Mouse (Mus musculus): ENCODE measurements at regions not wholly inside any gene's neighbourhood (a gene's known extent, or its start where the extent isn't known, plus 50 kb on each side); places are given as distances from the start of the nearest gene placed in this dataset.

DNA sequence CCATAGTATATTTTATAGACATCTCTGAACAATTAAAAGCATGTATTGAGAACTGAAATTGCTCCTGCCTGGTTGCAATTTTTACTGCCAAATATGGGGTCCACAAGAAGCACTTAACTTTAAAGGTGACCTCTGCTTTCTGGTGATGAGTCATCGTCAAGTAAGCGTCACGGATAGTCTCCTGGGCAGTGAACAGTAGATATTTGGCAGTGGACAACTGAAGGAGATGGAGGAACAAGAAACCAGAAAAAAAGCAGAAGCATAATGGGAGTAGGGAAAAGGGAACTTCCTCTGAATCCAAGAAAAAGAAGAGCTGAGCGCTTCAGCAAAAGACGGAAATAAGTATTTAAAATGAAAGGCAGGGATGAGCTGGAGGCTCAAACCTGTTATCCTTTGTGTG is 199.3 kb downstream of the Sox4 start:
- ATAC-seq (no peak), DNase-seq (no peak)
- Histone ChIP-seq H3K4me3 (ENCODE audit: low read depth, low read length) (no peak overlapping the region), H3K27ac (ENCODE audit: low read depth) (no peak overlapping the region), H3K9me3 (ENCODE audit: low read length) (no peaks in the 10 kb centered on the region), H3K27me3 (ENCODE audit: insufficient read depth, low read length) (no peaks in the 10 kb centered on the region), H3K9ac (replicated peaks) (no peak overlapping the region), H3K4me2 (ENCODE audit: low read depth, low read length) (no peak overlapping the region), H3K36me3 (replicated peaks; ENCODE audit: insufficient read depth, low read length) (no peaks in the 10 kb centered on the region), H3K4me1 (ENCODE audit: insufficient read depth) (peaks cover 4% of the 10 kb centered on the region)
- TF ChIP-seq EP300 (IDR thresholded peaks at IDR 0.05; ENCODE audit: low read depth) (no peak), CTCF (IDR thresholded peaks at IDR 0.05; ENCODE audit: low read depth) (no peak)
- 53% methylated on average over 5 of the region's 5 CpGs for WGBS (ENCODE audit: insufficient replicate concordance)

DNA sequence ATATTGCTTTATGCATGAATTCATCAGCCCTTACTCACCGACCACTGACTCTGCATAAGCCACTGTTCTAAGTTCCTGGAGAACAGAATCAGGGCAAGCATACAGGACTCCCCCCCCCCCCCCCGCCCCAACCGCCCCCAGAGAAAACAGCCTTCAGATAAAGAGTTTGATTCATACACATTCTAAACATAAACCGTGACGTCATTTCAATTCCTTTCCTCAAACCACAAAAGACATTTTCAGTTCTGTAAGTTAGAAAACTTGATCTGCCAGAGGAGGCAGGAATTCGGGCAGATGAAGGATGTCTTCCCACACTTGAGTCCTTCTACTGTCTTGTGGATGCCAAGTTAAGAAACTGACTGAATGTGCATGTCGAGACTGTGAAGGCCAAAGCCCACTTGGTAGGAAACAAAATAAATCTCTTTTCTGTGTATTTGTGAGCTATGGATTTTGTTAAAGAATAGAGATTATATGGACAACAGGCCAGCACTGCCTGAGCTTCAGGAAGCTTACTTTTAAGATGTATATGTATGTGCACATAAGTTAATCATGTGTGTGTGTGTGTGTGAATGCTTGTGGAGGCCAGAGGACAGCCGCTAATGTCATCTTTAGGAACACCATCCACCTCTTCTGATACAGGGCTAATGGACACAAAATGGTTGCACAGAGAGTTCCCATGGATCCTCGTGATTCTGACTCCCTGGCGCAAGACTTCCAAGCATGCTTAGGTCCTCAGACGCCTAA is 202.4 kb downstream of the Sox4 start:
- no peaks in the 10 kb centered on the region for H3K9me3 ChIP-seq (ENCODE audit: low read length)
- no peak overlapping the region for H3K4me2 ChIP-seq (ENCODE audit: low read depth, low read length)
- WGBS (ENCODE audit: insufficient replicate concordance), result 67% methylated on average over 11 of the region's 11 CpGs
- H3K4me3 ChIP-seq (ENCODE audit: low read depth, low read length), result no peak overlapping the region
- H3K9ac ChIP-seq (replicated peaks), result no peak overlapping the region
- H3K36me3 ChIP-seq (replicated peaks; ENCODE audit: insufficient read depth, low read length), result no peaks in the 10 kb centered on the region
- ATAC-seq, result no peak
- no peak overlapping the region for H3K27ac ChIP-seq (ENCODE audit: low read depth)
- TF ChIP-seq CTCF (IDR thresholded peaks at IDR 0.05; ENCODE audit: low read depth), result no peak
- no peak for TF ChIP-seq EP300 (IDR thresholded peaks at IDR 0.05; ENCODE audit: low read depth)
- no peaks in the 10 kb centered on the region for H3K27me3 ChIP-seq (ENCODE audit: insufficient read depth, low read length)
- no peaks in the 10 kb centered on the region for H3K4me1 ChIP-seq (ENCODE audit: insufficient read depth)
- DNase-seq, result no peak

- Histone ChIP-seq H3K36me3 (replicated peaks; ENCODE audit: insufficient read depth, low read length) (no peaks in the 10 kb centered on the region), H3K4me3 (ENCODE audit: low read depth, low read length) (no peak overlapping the region), H3K4me1 (ENCODE audit: insufficient read depth) (peaks cover 2% of the 10 kb centered on the region; the same call in 1 of the 2 replicates), H3K27ac (ENCODE audit: low read depth) (no peak overlapping the region), H3K27me3 (ENCODE audit: insufficient read depth, low read length) (no peaks in the 10 kb centered on the region), H3K4me2 (ENCODE audit: low read depth, low read length) (no peak overlapping the region), H3K9me3 (ENCODE audit: low read length) (no peaks in the 10 kb centered on the region), H3K9ac (replicated peaks) (no peak overlapping the region)
- no peak for DNase-seq
- ATAC-seq, result no peak
- 36% methylated on average over 7 of the region's 7 CpGs for WGBS (ENCODE audit: insufficient replicate concordance)
- TF ChIP-seq EP300 (IDR thresholded peaks at IDR 0.05; ENCODE audit: low read depth) (no peak), CTCF (IDR thresholded peaks at IDR 0.05; ENCODE audit: low read depth) (no peak)
Measured at GRCm38 (mm10) chr13:28740158-28740670, 213.3 kb downstream of the Sox4 start.

DNA sequence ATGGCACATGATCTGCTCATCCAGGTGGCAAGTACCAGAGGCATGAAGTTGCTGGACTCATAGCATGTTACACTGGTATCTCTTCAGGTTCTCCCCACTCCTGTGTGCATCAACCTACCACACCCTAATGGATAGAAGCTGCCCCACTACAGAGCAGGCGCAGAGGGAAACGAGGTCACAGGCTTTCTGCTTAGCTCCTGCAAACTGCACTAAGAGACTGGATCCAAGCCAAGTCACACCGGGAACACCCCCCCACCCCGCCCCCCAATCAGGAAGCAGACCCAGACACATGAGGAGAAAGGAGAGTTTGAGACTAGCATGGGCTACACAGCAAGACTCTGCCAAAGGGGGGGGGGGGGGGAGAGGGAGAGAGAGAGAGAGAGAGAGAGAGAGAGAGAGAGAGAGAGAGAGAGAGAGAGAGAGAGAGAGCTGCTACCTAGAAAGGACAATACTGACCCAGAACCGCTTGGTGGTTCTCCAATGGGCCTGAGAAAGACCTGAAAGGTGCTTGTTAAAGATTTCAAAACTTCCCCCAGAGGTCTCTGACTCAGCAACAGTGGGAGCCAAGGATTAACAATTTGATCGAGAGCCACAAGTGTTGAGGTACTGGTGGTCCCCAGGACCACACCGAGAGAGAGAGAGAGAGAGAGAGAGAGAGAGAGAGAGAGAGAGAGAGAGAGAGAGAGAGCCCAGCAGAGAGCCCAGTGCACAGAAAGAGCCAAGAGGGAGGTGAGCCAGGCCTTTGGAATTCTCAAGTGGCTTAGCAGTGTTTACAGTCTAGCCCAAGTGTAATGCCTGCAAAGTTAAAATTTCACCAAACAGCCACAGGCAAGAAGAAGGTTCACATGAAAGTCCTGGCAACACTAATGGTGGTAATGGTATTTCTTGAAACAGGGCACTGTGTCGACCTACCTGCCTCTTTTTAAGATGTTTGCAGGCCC is 215.1 kb downstream of the Sox4 start:
- TF ChIP-seq EP300 (IDR thresholded peaks at IDR 0.05; ENCODE audit: low read depth), result no peak
- TF ChIP-seq CTCF (IDR thresholded peaks at IDR 0.05; ENCODE audit: low read depth), result no peak
- Histone ChIP-seq H3K27me3 (ENCODE audit: insufficient read depth, low read length) (no peaks in the 10 kb centered on the region), H3K4me3 (ENCODE audit: low read depth, low read length) (no peak overlapping the region), H3K4me2 (ENCODE audit: low read depth, low read length) (no peak overlapping the region), H3K27ac (ENCODE audit: low read depth) (no peak overlapping the region), H3K9me3 (ENCODE audit: low read length) (no peaks in the 10 kb centered on the region), H3K36me3 (replicated peaks; ENCODE audit: insufficient read depth, low read length) (no peaks in the 10 kb centered on the region), H3K4me1 (ENCODE audit: insufficient read depth) (peaks cover 2% of the 10 kb centered on the region; the same call in 1 of the 2 replicates), H3K9ac (replicated peaks) (no peak overlapping the region)
- WGBS (ENCODE audit: insufficient replicate concordance), result 42% methylated on average over 8 of the region's 8 CpGs
- DNase-seq, result no peak
- ATAC-seq, result no peak

DNA sequence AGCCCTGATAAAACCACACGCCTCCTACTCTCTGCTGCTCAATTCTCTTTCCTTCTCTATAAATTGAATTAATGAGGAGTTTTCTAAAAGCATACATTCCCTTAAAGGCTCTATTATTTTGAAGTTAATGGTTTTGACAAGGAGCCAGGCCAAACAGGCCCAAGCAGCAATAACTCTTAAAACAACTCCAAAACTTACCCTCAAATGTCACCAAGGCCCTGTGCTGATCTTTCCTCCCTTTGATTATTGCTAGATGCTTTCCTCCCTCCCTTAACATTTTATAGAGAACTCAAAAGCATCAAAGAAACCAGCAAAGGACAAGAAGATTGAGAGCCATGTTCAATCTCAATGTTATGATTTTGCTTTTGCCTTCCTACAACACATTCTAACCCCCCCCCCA is 221.0 kb downstream of the Sox4 start:
- ATAC-seq, result no peak
- TF ChIP-seq CTCF (IDR thresholded peaks at IDR 0.05; ENCODE audit: low read depth), result no peak
- no peak for TF ChIP-seq EP300 (IDR thresholded peaks at IDR 0.05; ENCODE audit: low read depth)
- Histone ChIP-seq H3K4me3 (ENCODE audit: low read depth, low read length) (no peak overlapping the region), H3K4me2 (ENCODE audit: low read depth, low read length) (no peak overlapping the region), H3K36me3 (replicated peaks; ENCODE audit: insufficient read depth, low read length) (no peaks in the 10 kb centered on the region), H3K9me3 (ENCODE audit: low read length) (no peaks in the 10 kb centered on the region), H3K9ac (replicated peaks) (no peak overlapping the region), H3K27ac (ENCODE audit: low read depth) (no peak overlapping the region), H3K27me3 (ENCODE audit: insufficient read depth, low read length) (no peaks in the 10 kb centered on the region), H3K4me1 (ENCODE audit: insufficient read depth) (no peaks in the 10 kb centered on the region)
- WGBS (ENCODE audit: insufficient replicate concordance), result 85% methylated on average over 1 of the region's 1 CpGs
- no peak for DNase-seq

- WGBS (ENCODE audit: insufficient replicate concordance), result 74% methylated on average over 3 of the region's 3 CpGs
- no peak for ATAC-seq
Measured at GRCm38 (mm10) chr13:28732036-28732435, 221.5 kb downstream of the Sox4 start.

More at GRCm38 (mm10) chr13:28732036-28732435, 221.5 kb downstream of the Sox4 start:
- Histone ChIP-seq H3K4me2 (ENCODE audit: low read depth, low read length) (no peak overlapping the region), H3K4me3 (ENCODE audit: low read depth, low read length) (no peak overlapping the region), H3K4me1 (ENCODE audit: insufficient read depth) (no peaks in the 10 kb centered on the region), H3K27ac (ENCODE audit: low read depth) (no peak overlapping the region), H3K36me3 (replicated peaks; ENCODE audit: insufficient read depth, low read length) (no peaks in the 10 kb centered on the region), H3K9me3 (ENCODE audit: low read length) (no peaks in the 10 kb centered on the region), H3K9ac (replicated peaks) (no peak overlapping the region), H3K27me3 (ENCODE audit: insufficient read depth, low read length) (no peaks in the 10 kb centered on the region)
- DNase-seq, result no peak
- no peak for TF ChIP-seq CTCF (IDR thresholded peaks at IDR 0.05; ENCODE audit: low read depth)
- no peak for TF ChIP-seq EP300 (IDR thresholded peaks at IDR 0.05; ENCODE audit: low read depth)
